Comparison of ENCODE assay signal across 8 mouse cellular contexts in genomic region chr7:122101747-122102244, GRCm38 (mm10). TPM values are rescaled to one million over a fixed set of nuclear protein-coding genes. Genes with fewer than 3 reads are reported as not detected.
DNase-seq lines count a peak whose midpoint lies in the region; ATAC-seq and TF ChIP-seq lines count a peak whose summit lies in the region.

Ndufab1 (minus strand) TSS chr7:122101886.

- H3K4me3 ChIP-seq in cortical plate, adult 2 months (ENCODE audit: insufficient read depth, low read length) = peak within 1 kb of the TSS; percentile 97

- peak; percentile 61 for TF ChIP-seq CTCF in cortical plate, adult 2 months (IDR thresholded peaks at IDR 0.05; ENCODE audit: extremely low read depth, insufficient read depth, low read length)

- no peak for TF ChIP-seq POLR2A in cortical plate, adult 2 months (IDR thresholded peaks at IDR 0.05; ENCODE audit: extremely low read depth, insufficient read depth, low read length)

- H3K27ac ChIP-seq in cortical plate, adult 2 months (ENCODE audit: insufficient read depth, low read length) = peak within 1 kb of the TSS; percentile 75

- H3K4me1 ChIP-seq in cortical plate, adult 2 months (ENCODE audit: control insufficient read depth, insufficient read depth, low read length) = peaks cover 7% of the 10 kb centered on the region; the same call in 1 of the 2 replicates

- peak; percentile 94 for ATAC-seq in megakaryocyte progenitor cell, adult 5-6 weeks (replicated peaks; ENCODE audit: poor library complexity)

- DNase-seq in adipocyte (ENCODE audit: low spot score) = peak; percentile 81
- DNase-seq in gastrocnemius, postnatal 10 days = peak; percentile 83
- DNase-seq in induced T-regulatory cell, adult 2 months (ENCODE audit: low read depth) = peak; percentile 92
- peak; percentile 66 to 85 for DNase-seq in left cerebral cortex, adult 9 months (ENCODE audit: low spot score in 2 of 2)
- DNase-seq in right cerebral cortex, postnatal 14 days = peak; percentile 86
- DNase-seq in yolk sac, embryonic 10.5 days (ENCODE audit: low spot score) = peak; percentile 87

RNA-seq across cellular contexts. Expression of gene Ndufab1, which starts in this region (rescaled TPM):
- 199 and 201 TPM in 2 replicates for polyA plus RNA-seq in cortical plate, adult 2 months (2012; rRNA removed)
- total RNA-seq in gastrocnemius, postnatal 10 days (2021) = 100 to 1,000 TPM; 582 to 686 TPM
- 277 and 282 TPM in 2 replicates for total RNA-seq in megakaryocyte progenitor cell, adult 5-6 weeks (2015)
- total RNA-seq in megakaryocyte progenitor cell, adult 5-6 weeks (2017) = 77.0 and 77.4 TPM in 2 replicates

Comparison
In these comparisons a context has a peak if more than half of its experiments do, and no peak if none do; other contexts are left out.
1. Peak in every context shown above with its lines: DNase-seq, ATAC-seq, H3K4me3 ChIP-seq and H3K27ac ChIP-seq.